Mouse (Mus musculus): ENCODE measurements at regions not wholly inside any gene's neighbourhood (a gene's known extent, or its start where the extent isn't known, plus 50 kb on each side); places are given as distances from the start of the nearest gene placed in this dataset.

DNA sequence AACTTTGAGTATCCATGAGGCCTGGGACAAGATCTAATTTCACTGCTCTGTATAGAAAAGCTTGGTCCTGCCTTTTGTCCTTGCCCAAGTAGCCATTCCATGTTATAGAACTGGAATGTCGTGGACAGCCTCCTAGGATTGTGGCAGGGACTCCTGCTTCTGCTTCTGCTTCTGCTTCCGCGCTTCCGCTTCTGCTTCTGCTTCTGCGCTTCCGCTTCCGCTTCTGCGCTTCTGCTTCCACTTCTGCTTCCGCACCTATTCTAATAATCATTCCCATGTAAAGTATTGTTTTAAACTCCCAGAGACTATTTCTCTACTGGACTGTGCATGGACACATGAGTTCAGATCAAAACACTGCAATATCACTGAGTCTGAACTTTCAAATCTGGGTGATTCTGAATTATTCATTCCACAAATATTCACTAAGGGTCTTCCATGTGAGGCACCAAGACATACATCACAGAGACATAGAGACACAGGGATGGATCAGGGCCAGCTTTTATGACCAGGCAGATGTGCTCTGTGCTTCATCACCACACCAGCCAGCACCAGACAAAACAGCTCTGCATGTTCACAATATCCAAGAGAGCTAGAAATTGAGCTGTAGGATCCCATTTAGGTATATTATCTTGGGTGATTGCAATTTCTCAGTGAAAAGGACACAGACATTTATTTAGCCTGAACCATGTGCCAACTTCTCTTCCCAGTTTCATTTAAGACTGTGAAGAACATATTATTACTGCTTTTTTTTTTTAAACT lies 360.5 kb upstream of the Gm6657 start:
- 89% methylated on average over 9 of the region's 9 CpGs for WGBS
- no peak for ATAC-seq (ENCODE audit: low read depth)

GRCm38 (mm10) chr12:77834891-77835290 lies 359.2 kb upstream of the Gm6657 start:
- Histone ChIP-seq H3K9ac (ENCODE audit: low read length) (no peak overlapping the region), H3K4me3 (ENCODE audit: low read length) (no peak overlapping the region), H3K27me3 (ENCODE audit: control insufficient read depth, insufficient read depth, low read depth, low read length) (no peaks in the 10 kb centered on the region), H3K9me3 (ENCODE audit: control insufficient read depth, low read length) (no peaks in the 10 kb centered on the region), H3K36me3 (ENCODE audit: control insufficient read depth, insufficient read depth, low read length) (no peaks in the 10 kb centered on the region), H3K27ac (ENCODE audit: low read length) (no peak overlapping the region), H3K4me1 (replicated peaks; ENCODE audit: control insufficient read depth, insufficient read depth, low read length) (no peaks in the 10 kb centered on the region), H3K4me2 (ENCODE audit: low read depth, low read length) (no peak overlapping the region)
- no peak for ATAC-seq (ENCODE audit: low read depth)
- WGBS = 55% methylated on average over 1 of the region's 1 CpGs

More for the DNA sequence above, 360.5 kb upstream of the Gm6657 start:
- Histone ChIP-seq H3K27ac (ENCODE audit: low read length) (no peak overlapping the region), H3K27me3 (ENCODE audit: control insufficient read depth, insufficient read depth, low read depth, low read length) (no peaks in the 10 kb centered on the region), H3K4me1 (replicated peaks; ENCODE audit: control insufficient read depth, insufficient read depth, low read length) (no peaks in the 10 kb centered on the region), H3K4me3 (ENCODE audit: low read length) (no peak overlapping the region), H3K9me3 (ENCODE audit: control insufficient read depth, low read length) (no peaks in the 10 kb centered on the region), H3K9ac (ENCODE audit: low read length) (no peak overlapping the region), H3K4me2 (ENCODE audit: low read depth, low read length) (no peak overlapping the region), H3K36me3 (ENCODE audit: control insufficient read depth, insufficient read depth, low read length) (no peaks in the 10 kb centered on the region)

- Histone ChIP-seq H3K9me3 (ENCODE audit: control insufficient read depth, low read length) (no peaks in the 10 kb centered on the region), H3K4me2 (ENCODE audit: low read depth, low read length) (no peak overlapping the region), H3K36me3 (ENCODE audit: control insufficient read depth, insufficient read depth, low read length) (no peaks in the 10 kb centered on the region), H3K27me3 (ENCODE audit: control insufficient read depth, insufficient read depth, low read depth, low read length) (no peaks in the 10 kb centered on the region), H3K4me3 (ENCODE audit: low read length) (no peak overlapping the region), H3K4me1 (replicated peaks; ENCODE audit: control insufficient read depth, insufficient read depth, low read length) (no peaks in the 10 kb centered on the region), H3K27ac (ENCODE audit: low read length) (no peak overlapping the region), H3K9ac (ENCODE audit: low read length) (no peak overlapping the region)
- WGBS = 73% methylated on average over 2 of the region's 2 CpGs
- no peak for ATAC-seq (ENCODE audit: low read depth)
Measured at GRCm38 (mm10) chr12:77836231-77836630, 357.8 kb upstream of the Gm6657 start.

GRCm38 (mm10) chr12:77841844-77842415 lies 352.1 kb upstream of the Gm6657 start:
- H3K4me2 ChIP-seq (ENCODE audit: low read depth, low read length) = no peak overlapping the region
- H3K36me3 ChIP-seq (ENCODE audit: control insufficient read depth, insufficient read depth, low read length) = no peaks in the 10 kb centered on the region
- H3K4me3 ChIP-seq (ENCODE audit: low read length) = no peak overlapping the region
- no peak overlapping the region for H3K27ac ChIP-seq (ENCODE audit: low read length)
- no peaks in the 10 kb centered on the region for H3K4me1 ChIP-seq (replicated peaks; ENCODE audit: control insufficient read depth, insufficient read depth, low read length)
- ATAC-seq (ENCODE audit: low read depth) = no peak
- 75% methylated on average over 7 of the region's 7 CpGs for WGBS
- no peaks in the 10 kb centered on the region for H3K9me3 ChIP-seq (ENCODE audit: control insufficient read depth, low read length)
- H3K27me3 ChIP-seq (ENCODE audit: control insufficient read depth, insufficient read depth, low read depth, low read length) = no peaks in the 10 kb centered on the region
- no peak overlapping the region for H3K9ac ChIP-seq (ENCODE audit: low read length)

DNA sequence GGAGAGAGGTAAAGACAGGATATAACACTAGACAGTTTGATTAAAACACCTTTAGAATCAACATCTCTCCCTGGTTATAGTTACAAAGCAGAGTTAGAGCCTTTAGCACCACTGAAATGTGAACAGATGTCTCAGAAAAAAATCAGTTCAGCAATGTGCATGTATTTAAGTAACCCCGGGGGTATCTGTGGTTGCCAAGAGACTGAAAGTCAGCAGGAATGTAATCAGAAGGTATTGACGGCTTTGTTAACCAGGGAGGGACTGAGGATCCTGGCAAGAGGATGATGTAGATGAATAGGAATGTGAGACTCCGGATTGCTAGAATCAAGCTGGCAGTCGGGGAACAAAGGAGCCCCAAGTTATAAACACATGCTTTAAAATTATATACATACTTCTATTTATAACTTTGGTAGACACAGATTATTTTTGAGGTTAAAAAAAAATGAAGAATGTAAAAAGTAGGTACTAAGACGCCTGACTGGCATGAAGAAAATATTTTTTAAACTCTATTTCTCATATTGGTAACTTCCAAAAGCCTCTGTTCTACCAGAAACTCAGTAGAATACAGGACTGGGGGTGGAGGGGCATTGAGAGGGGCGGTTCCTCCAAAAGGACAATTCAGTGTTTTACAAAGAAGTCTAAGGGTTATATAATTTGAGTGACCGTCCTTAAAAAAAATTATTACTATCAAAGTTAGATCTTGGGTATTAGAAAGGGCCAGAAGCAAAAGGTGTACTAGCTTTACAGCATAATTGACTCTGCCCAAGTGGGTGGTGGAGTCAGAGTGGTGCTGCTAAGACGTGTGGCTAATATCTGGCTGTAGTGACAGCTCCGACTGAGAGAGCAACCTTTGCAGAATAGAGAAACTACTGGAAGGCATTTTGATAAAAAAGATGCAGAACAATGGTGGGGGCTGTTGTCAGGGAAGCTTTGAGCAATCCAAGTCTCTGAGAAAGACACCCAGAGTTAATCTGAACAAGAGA lies 341.2 kb upstream of the Gm6657 start:
- no peaks in the 10 kb centered on the region for H3K36me3 ChIP-seq (ENCODE audit: control insufficient read depth, insufficient read depth, low read length)
- WGBS = 24% methylated on average over 9 of the region's 9 CpGs
- H3K27me3 ChIP-seq (ENCODE audit: control insufficient read depth, insufficient read depth, low read depth, low read length) = no peaks in the 10 kb centered on the region
- no peaks in the 10 kb centered on the region; the same call in 1 of the 2 replicates for H3K4me1 ChIP-seq (replicated peaks; ENCODE audit: control insufficient read depth, insufficient read depth, low read length)
- no peak overlapping the region for H3K4me2 ChIP-seq (ENCODE audit: low read depth, low read length)
- H3K4me3 ChIP-seq (ENCODE audit: low read length) = no peak overlapping the region
- H3K9ac ChIP-seq (ENCODE audit: low read length) = no peak overlapping the region
- no peak overlapping the region for H3K27ac ChIP-seq (ENCODE audit: low read length)
- no peaks in the 10 kb centered on the region for H3K9me3 ChIP-seq (ENCODE audit: control insufficient read depth, low read length)
- no peak for ATAC-seq (ENCODE audit: low read depth)

DNA sequence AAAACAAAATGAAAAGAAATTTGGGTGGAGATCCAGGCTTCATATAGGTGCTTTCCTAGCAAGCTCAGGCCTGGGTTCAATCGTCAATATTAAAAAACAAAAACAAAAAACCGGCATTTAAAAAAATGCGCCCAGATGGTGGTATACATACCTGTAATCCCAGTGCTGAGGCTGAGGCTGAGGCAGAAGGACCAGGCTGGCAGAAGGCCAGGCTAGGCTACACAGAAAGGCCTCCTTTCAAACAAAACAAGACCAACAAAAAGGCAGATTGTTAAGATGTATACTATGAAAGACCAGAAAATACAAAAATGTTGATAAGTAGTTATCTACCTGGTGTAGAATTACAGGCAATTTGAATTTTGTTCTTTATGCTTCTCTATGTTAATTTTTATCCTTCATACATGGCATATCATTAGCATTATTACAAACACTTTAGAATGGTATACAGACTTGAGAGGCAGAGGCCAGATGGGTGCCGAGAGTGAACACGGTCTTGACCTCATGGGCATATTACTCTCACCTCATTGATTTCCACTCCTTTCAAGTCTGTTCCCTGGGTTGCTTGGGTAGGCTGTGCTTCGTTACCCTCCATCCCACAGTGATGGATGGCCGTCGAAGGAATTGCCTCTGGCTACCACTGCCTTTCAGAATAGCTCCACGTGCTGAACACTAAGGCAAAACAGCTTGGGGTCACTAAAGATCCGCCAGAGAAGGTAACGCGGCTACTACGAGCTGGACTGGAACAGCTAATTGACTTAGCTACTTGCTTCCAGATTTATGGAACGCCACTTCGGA lies 339.6 kb upstream of the Gm6657 start:
- H3K9me3 ChIP-seq (ENCODE audit: control insufficient read depth, low read length) = no peaks in the 10 kb centered on the region
- no peak for ATAC-seq (ENCODE audit: low read depth)
- H3K9ac ChIP-seq (ENCODE audit: low read length) = no peak overlapping the region
- H3K4me1 ChIP-seq (replicated peaks; ENCODE audit: control insufficient read depth, insufficient read depth, low read length) = no peaks in the 10 kb centered on the region; the same call in 1 of the 2 replicates
- H3K27ac ChIP-seq (ENCODE audit: low read length) = no peak overlapping the region
- no peak overlapping the region for H3K4me2 ChIP-seq (ENCODE audit: low read depth, low read length)
- no peaks in the 10 kb centered on the region for H3K36me3 ChIP-seq (ENCODE audit: control insufficient read depth, insufficient read depth, low read length)
- H3K27me3 ChIP-seq (ENCODE audit: control insufficient read depth, insufficient read depth, low read depth, low read length) = no peaks in the 10 kb centered on the region
- WGBS = 67% methylated on average over 15 of the region's 15 CpGs
- no peak overlapping the region for H3K4me3 ChIP-seq (ENCODE audit: low read length)

DNA sequence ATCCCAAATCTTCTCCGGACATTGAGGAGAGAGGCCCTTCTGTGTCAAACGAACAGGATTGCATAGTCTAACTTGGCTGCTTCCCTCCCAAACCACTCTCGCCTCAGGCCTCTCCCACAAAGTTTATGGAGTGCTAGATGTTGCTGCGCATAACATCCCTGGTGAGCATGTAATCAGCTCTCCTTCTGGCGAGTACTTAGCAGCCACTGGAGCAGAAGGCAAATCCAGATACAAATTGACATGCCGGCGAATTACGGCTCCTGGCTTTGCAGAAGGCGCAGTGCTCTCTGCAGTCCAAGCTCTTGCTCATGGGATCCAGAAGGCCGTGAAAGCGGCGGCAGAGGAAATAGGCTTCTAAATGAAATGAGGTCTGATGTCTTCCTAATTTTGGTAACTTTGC lies 338.2 kb upstream of the Gm6657 start:
- no peak for ATAC-seq (ENCODE audit: low read depth)
- 83% methylated on average over 12 of the region's 12 CpGs for WGBS
- Histone ChIP-seq H3K27me3 (ENCODE audit: control insufficient read depth, insufficient read depth, low read depth, low read length) (no peaks in the 10 kb centered on the region), H3K36me3 (ENCODE audit: control insufficient read depth, insufficient read depth, low read length) (no peaks in the 10 kb centered on the region), H3K4me2 (ENCODE audit: low read depth, low read length) (no peak overlapping the region), H3K9ac (ENCODE audit: low read length) (no peak overlapping the region), H3K4me3 (ENCODE audit: low read length) (no peak overlapping the region), H3K27ac (ENCODE audit: low read length) (no peak overlapping the region), H3K4me1 (replicated peaks; ENCODE audit: control insufficient read depth, insufficient read depth, low read length) (no peaks in the 10 kb centered on the region; the same call in 1 of the 2 replicates), H3K9me3 (ENCODE audit: control insufficient read depth, low read length) (no peaks in the 10 kb centered on the region)

- Histone ChIP-seq H3K4me2 (ENCODE audit: low read depth, low read length) (no peak overlapping the region), H3K36me3 (ENCODE audit: control insufficient read depth, insufficient read depth, low read length) (no peaks in the 10 kb centered on the region), H3K27ac (ENCODE audit: low read length) (no peak overlapping the region), H3K27me3 (ENCODE audit: control insufficient read depth, insufficient read depth, low read depth, low read length) (no peaks in the 10 kb centered on the region), H3K9ac (ENCODE audit: low read length) (no peak overlapping the region), H3K4me3 (ENCODE audit: low read length) (no peak overlapping the region), H3K9me3 (ENCODE audit: control insufficient read depth, low read length) (no peaks in the 10 kb centered on the region), H3K4me1 (replicated peaks; ENCODE audit: control insufficient read depth, insufficient read depth, low read length) (no peaks in the 10 kb centered on the region; the same call in 1 of the 2 replicates)
- no peak for ATAC-seq (ENCODE audit: low read depth)
- WGBS = 52% methylated on average over 4 of the region's 4 CpGs
Measured at GRCm38 (mm10) chr12:77857281-77857680, 336.8 kb upstream of the Gm6657 start.

All from lung, embryonic 16.5 days (tissue).